Mouse (Mus musculus) cerebellum, adult 9-11 months (tissue): ENCODE measurements around the gene 1110017D15Rik.
A peak's percentile ranks its signal among the peaks of the same experiment; 100 is the strongest.

ENCODE experiments used
- DNase-seq: peaks from one replicate; pipeline ENCODE4 v3.0.0; 2022

1110017D15Rik gene

GRCm38 (mm10) chr4:41517233-41517632 lies at the start of gene 1110017D15Rik:
Gene 1110017D15Rik, minus strand, starts transcription at chr4:41517333.
- no peak for DNase-seq

DNA sequence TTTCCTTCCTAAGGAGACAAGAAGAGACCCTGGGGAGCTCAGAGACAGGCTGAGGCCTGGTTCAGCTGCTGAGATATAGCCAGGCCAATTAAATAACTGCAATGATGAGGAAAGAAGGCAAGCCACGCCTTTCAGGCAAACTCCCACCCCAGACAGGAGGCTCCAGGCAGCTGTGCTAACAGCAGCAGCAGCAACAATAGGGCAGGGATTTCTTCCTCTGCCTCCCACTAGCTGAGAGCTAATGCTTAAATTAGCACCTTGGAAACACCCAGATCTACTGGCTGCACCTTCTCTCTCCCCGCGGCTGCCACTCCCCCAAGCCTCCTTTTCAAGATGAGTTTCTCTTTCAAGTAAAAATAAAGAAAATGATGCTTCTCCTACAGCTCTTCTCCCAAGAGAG lies 49.0 kb upstream of the 1110017D15Rik start:
- no peak for DNase-seq

DNA sequence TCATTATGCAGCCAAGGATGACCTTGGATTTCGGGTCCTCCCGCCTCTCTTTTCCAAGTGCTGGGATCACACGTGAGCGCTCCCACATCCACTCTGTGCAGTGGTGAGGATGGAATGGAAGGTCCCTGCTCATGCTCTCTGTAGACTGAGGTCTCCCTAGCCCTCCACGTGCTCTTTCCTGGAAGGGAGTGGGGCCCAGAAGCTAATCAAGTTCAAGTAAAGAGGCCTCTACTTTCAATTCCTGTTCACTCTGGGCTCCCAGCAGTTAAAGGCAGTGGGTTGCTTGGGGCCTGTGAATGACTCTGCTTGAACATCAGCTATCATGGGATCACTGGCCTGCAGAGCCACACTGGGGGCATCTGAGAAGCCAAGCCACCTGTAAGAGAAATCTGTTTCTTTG lies 46.2 kb upstream of the 1110017D15Rik start:
- no peak for DNase-seq

GRCm38 (mm10) chr4:41557092-41557491 lies 40.0 kb upstream of the 1110017D15Rik start:
- DNase-seq: no peak

- DNase-seq: no peak
Measured at GRCm38 (mm10) chr4:41556311-41556953, 39.3 kb upstream of the 1110017D15Rik start.

DNA sequence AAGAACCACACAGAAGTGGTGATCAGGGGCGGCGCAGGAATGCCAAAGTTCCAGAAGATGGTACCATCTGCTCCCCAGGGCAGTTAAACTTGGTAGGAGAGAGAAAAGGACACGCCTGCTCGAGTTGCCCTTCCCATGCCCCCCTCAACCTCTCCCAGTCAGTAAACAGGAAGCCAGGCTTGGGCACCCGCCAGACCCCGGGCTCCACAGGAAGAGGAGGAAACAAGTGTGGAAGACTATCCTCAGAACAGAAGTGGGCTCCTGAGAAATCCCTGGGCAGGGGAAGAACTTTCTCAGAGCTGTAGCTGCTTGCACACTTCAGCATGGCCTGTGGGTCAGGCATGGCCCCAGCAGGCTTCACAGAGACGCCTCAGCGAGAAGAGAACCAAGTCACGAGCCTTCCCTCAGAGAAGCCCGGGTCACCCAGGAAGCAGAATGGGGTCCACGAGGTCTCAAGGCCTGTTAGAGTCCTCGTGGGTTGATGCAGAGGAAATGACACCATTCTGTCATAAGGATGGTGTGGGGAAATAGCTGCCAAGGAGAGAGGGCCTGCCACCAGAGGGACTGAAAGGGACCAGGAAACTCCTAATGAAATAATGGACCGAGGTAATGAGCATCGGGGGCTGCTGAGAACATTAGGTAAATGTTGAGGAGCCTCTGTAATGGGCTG lies 38.0 kb upstream of the 1110017D15Rik start:
- no peak for DNase-seq

DNA sequence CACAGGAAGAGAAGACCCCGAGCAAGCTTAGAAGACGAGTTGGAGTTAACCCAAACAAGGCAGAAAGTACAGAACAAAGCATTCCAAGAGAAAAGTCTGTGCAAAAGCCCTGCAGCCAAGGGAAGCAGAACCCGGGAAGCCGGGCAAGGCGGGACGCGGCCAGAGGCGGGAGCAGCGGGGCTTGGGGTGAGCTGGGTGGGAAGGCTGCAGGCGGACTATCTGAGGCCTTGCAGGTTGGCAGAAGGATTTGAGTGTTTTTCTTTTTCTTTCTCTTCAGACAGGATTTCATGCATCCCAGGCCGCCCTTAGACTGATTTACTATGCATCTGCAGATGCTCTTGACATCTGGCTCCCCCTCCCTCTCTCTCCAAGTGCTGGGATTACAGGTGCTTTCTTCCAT lies 36.0 kb upstream of the 1110017D15Rik start:
- DNase-seq: no peak

DNA sequence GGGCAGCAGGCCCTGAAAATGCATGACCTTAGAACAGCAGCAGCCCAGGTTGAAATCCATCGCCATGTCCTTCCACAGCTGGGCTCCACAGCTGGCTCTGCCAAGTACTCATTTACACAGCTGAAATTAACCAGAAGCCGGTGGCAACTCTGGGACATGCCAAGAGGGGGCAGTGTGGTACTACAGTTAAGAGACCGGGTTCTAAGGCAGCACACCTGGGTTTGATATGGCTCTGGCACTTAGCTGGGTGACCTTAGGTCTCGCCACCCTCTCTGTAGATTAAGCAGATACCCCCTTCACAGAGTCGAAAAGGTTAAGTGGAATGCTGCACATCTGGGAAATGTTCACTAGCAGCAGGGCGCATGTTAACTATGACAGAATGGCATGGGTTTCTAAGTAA lies 35.4 kb upstream of the 1110017D15Rik start:
- DNase-seq: peak; percentile 51

- DNase-seq: no peak
Measured at GRCm38 (mm10) chr4:41547086-41547485, 30.0 kb upstream of the 1110017D15Rik start.

GRCm38 (mm10) chr4:41545985-41546384 lies 28.9 kb upstream of the 1110017D15Rik start:
- peak; percentile 71 for DNase-seq

DNA sequence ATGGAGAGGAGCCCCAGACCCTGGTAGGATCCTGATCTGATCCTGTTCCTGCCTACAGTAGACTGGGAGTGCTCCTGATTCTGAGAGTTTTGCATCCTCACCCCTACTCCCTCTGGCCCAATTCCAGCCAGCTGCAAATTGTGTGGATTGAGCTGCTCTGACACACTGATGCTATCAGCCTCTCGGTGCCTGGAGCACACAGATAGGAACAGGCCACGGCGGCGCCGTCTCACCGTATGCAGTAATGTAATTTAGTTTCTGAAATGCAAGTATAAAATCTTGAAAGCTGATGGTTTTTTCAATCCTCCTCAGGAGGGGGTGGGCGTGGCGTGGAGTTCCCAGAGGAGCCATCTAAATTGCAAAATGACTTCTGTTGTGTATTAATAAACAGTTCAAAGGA lies 25.0 kb upstream of the 1110017D15Rik start:
- DNase-seq: no peak

GRCm38 (mm10) chr4:41534866-41535265 lies 17.7 kb upstream of the 1110017D15Rik start:
- DNase-seq: no peak

DNA sequence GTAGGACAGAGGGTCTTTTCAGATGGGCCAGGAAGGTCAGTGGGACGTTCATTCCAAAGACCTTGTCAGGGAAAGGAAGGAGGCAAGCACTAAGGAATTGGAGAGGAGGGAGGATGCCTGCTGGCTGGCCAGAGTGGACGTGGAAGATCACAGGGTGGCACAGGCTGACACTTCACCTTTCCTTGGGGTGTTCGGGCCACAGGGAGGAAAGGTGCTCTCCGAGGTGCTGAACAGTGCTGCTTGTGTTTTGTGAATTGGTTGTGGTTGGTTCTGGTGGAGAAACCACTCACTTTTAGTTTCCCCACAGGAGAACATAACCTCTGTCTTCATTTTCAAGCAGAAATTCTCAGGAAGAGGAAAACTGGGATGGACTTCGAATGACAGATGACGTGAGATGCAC lies 15.3 kb upstream of the 1110017D15Rik start:
- DNase-seq: no peak

DNA sequence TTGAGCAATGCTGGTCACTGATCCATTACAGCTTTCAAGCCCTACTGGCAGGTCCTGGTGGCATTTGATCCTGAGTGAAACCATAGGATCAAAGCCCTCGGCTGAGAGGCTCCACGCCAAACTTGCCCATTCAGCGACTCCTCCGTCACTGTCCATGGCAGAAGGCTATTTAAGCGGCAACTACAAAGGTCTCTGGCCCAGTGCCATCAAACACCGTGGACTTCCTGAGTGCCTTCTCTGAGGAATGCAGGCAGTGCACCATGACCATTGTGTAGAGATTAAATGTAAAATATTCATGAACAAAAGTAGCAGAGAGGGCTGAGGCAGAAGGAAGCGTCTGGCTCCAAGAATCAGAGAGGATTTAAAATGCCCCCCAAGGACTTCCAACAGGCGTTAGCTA lies 10.9 kb upstream of the 1110017D15Rik start:
- DNase-seq: peak; percentile 58

DNA sequence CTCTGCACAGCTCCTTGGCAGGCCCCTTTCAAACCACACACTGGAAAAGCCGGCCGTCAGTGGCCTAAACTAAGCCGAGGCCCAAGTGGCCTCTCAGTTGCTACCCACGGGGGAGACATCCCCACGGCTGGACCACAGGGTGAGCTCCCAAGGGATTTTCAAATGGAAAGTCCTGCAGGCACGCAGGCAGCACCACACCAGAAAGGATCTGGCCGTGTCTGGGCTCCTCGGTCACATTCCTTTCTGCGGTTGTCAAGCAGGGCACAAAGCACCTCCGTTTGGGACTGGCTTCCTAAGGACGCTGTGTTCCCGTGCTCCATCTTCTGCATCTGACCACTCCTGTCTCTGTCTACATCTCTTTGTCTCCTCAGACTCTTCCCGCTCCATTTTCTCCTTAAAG lies 9.9 kb upstream of the 1110017D15Rik start:
- DNase-seq: no peak

GRCm38 (mm10) chr4:41526553-41526952 lies 9.4 kb upstream of the 1110017D15Rik start:
- no peak for DNase-seq

DNA sequence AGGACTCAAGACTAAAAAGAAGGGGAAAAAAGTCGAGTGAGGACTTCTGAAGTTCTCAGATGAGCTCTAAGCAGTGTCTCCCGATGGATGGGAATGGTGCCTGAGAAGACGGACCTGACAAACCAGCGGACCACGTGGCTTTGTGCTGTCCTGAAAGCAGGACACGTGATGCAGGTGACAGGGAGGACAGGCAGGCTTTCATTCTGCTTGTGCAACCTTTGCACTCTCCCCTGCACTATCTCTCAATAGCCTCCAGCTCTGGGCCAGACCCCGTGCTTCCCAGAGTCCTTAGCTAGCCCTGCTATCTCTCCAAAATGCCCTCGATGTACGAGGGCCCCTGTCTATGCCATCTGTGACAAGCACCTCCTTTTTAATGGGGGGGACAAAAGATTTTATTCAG lies 7.7 kb upstream of the 1110017D15Rik start:
- DNase-seq: no peak

GRCm38 (mm10) chr4:41523839-41524238 lies 6.7 kb upstream of the 1110017D15Rik start:
- no peak for DNase-seq

DNA sequence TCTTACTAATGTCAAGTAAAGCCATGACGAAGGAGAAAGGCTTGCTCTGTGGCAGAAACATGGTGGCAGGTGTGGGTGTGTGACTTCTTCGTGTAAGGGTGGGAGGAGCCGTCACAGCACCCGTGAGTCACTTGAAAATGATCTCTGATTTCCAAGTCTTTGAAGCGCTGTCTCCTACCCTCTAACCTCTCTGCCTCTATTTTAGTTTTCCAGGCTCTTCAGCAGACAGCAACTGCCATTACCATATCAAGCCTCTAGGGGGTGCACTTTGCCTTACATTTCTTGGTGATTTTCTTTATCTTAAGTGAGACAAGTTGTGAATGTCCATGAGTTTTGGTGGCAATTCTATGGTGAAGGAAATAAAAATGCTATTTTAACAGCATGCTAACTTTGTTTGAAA lies 5.7 kb upstream of the 1110017D15Rik start:
- DNase-seq: no peak

DNA sequence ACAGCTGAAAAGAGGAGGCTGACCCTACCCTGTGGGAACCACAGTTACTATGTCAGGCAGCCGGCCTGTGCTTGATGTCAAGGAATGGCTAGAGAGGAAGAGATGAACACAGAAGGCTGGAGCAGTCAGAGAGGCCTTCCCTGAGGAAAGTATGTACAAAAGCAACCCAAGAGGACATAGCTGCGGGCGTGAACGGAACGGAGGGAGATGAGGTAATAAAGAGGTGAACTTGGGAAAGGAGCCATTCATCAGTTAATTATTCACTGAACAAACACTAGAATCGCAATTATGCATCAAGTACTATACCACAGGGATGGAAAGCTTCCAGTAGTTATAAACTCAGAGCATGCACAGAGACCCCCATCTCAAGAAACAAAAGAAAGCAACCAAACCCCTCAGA lies 5.0 kb upstream of the 1110017D15Rik start:
- DNase-seq: no peak

DNA sequence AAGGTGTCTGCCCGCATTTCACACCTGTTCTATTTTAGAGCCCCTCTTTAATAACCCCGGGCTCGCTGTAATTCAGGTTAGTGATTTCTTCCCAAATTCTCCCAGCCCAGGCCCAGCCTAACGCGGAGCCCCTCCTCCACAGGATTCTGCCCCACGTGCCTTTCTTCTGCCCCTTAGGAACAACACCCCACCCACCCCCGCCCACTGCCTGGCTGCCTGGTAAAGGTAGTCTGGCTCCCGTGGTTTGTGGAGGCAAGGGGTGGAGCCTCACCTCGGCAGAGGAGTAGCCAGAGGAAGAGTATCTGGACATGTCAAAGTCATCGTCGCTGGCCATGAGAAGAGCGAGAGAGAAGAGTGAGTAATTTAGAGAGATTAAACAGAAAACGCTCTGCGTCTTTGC lies 3.5 kb upstream of the 1110017D15Rik start:
- DNase-seq: no peak

GRCm38 (mm10) chr4:41519195-41519594 lies 2.1 kb upstream of the 1110017D15Rik start:
- no peak for DNase-seq

GRCm38 (mm10) chr4:41518349-41518748 lies 1.2 kb upstream of the 1110017D15Rik start:
- DNase-seq: no peak

GRCm38 (mm10) chr4:41513714-41514113 lies 3.4 kb downstream of the 1110017D15Rik start:
- DNase-seq: no peak

- no peak for DNase-seq
Measured at GRCm38 (mm10) chr4:41513309-41513708, 3.8 kb downstream of the 1110017D15Rik start.
